Mouse (Mus musculus): ENCODE measurements around the gene Ube3b. TPM values are rescaled to one million over a fixed set of nuclear protein-coding genes. Genes with fewer than 3 reads are reported as not detected.
A peak's percentile ranks its signal among the peaks of the same experiment; 100 is the strongest.

The Ube3b gene
- polyA plus RNA-seq, 1 experiment from 2014 or later: 51.5 TPM

DNA sequence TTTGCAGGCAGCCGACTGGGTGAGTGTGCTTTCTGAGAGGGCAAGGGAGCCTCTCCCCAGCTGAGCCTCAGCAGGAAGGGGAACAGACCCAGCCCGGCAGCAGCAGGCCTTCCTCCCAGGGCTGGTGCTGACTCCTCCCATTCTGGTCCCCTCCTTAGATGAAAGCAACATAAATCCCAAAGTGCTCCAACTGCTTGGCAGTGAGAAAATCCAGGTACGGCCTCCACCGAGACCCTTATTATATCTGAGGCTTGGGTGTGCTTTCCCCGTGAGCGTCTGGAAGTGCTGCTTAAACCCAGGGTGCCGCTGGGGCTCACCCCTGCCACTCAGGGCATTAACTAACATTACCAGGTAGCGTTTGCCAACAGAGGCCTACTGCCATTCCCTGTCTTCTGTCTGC lies 20.8 kb upstream of the Ube3b start:
- H3K9me3 ChIP-seq (ENCODE audit: low read length): no peaks in the 10 kb centered on the region
- H3K36me3 ChIP-seq (ENCODE audit: insufficient read depth, low read length): peaks cover 35% of the 10 kb centered on the region
- H3K27me3 ChIP-seq (ENCODE audit: insufficient read depth, low read length): no peaks in the 10 kb centered on the region
- no peak overlapping the region for H3K9ac ChIP-seq (replicated peaks; ENCODE audit: low read length)
- H3K27ac ChIP-seq (ENCODE audit: low read length): no peak overlapping the region
- peaks cover 4% of the 10 kb centered on the region; the same call in 1 of the 2 replicates for H3K4me1 ChIP-seq (ENCODE audit: insufficient read depth, low read length)
- 61% methylated on average over 8 of the region's 8 CpGs for WGBS
- H3K4me3 ChIP-seq (ENCODE audit: low read length): no peak overlapping the region
- H3K4me2 ChIP-seq (replicated peaks; ENCODE audit: low read depth, low read length): no peak overlapping the region
- no peak for ATAC-seq (ENCODE audit: low FRiP score, low TSS enrichment)

DNA sequence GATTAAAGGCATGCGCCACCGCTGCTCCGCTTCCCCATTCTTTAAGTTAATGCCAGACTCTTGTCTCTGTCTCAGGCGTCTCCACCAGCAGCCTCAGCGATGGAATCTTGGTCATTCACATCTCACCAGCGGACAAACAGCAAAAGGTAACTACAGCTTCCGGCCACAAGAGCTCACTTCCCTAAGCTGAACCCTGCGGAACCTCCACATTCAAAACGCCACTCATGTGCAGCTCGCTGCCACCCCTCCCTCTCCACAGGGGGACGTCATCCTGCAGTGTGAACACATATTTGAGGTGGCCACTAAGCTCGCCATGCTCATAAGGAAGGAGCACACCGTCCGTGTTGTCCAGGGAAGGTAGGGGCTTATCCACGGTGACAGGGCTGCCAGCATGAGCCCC lies 19.4 kb upstream of the Ube3b start:
- peaks cover 48% of the 10 kb centered on the region for H3K36me3 ChIP-seq (ENCODE audit: insufficient read depth, low read length)

DNA sequence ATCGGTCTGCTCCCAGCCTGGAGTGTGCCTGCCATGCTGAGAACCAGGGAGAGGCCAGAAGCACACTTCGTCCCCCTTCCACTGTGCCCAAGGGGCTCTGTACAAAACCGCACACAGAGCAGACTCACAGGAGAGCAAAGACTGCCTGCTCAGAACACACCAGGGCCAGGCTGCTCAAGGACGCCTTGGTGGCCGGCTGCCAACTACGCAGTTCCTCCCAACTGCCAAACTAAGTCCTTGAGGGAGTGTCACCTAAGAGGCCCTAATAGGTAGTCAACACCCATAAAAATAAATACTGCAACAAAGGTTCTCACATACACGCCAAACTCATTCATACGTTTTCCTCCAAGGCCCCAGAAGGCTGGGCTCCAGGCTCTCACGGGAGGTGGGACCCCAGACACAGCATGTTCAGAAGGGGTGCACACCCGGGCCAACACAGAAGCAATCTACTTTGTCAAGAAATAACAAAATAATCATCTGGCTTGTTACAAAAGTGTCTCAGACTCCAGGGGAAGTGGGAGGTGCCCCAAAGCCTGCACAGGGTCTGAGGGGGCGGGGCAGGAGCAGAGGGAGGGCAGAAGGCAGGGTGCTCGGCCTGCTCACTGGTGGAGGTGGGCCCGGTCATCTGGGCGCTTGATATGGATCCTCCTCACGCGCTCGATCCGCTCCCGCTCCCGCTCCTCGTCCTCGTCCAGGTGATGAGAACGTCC lies 15.2 kb upstream of the Ube3b start:
- H3K27ac ChIP-seq (ENCODE audit: low read length): no peak overlapping the region; the same call in 1 of the 2 replicates
- no peaks in the 10 kb centered on the region for H3K27me3 ChIP-seq (ENCODE audit: insufficient read depth, low read length)
- H3K4me2 ChIP-seq (replicated peaks; ENCODE audit: low read depth, low read length): no peak overlapping the region
- no peak for ATAC-seq (ENCODE audit: low FRiP score, low TSS enrichment)
- H3K9ac ChIP-seq (replicated peaks; ENCODE audit: low read length): no peak overlapping the region
- H3K4me3 ChIP-seq (ENCODE audit: low read length): no peak overlapping the region
- no peaks in the 10 kb centered on the region for H3K9me3 ChIP-seq (ENCODE audit: low read length)
- H3K36me3 ChIP-seq (ENCODE audit: insufficient read depth, low read length): peaks cover 77% of the 10 kb centered on the region
- peaks cover 13% of the 10 kb centered on the region for H3K4me1 ChIP-seq (ENCODE audit: insufficient read depth, low read length)
- whole genome bisulfite sequencing: 74% methylated on average over 23 of the region's 23 CpGs

More for the DNA sequence above, 19.4 kb upstream of the Ube3b start:
- no peak overlapping the region for H3K9ac ChIP-seq (replicated peaks; ENCODE audit: low read length)
- no peak overlapping the region for H3K4me2 ChIP-seq (replicated peaks; ENCODE audit: low read depth, low read length)
- H3K9me3 ChIP-seq (ENCODE audit: low read length): no peaks in the 10 kb centered on the region
- 87% methylated on average over 15 of the region's 15 CpGs for WGBS
- H3K4me1 ChIP-seq (ENCODE audit: insufficient read depth, low read length): peaks cover 4% of the 10 kb centered on the region; the same call in 1 of the 2 replicates
- H3K27me3 ChIP-seq (ENCODE audit: insufficient read depth, low read length): no peaks in the 10 kb centered on the region
- no peak overlapping the region for H3K27ac ChIP-seq (ENCODE audit: low read length)
- H3K4me3 ChIP-seq (ENCODE audit: low read length): no peak overlapping the region
- no peak for ATAC-seq (ENCODE audit: low FRiP score, low TSS enrichment)

DNA sequence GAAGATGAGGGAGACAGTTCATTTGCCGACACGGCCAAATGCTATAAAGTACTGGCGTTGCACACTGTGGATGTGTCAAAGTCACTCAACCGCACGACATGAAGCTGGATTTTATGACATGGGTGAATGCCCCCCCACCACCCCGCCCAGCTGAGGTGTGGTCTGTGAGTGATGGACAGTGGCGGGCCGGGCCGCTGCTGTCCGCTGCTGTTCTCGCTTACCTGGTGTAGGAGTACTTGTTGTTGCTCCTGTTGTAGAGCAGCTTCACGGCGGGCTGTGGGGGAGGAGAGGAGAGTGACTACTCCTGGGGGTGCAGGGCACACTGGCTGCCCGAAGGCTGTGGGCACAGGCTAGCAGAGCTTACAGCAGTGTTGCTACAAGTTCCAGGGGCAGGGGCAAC lies 12.3 kb upstream of the Ube3b start:
- Histone ChIP-seq H3K4me3 (ENCODE audit: low read length) (no peak overlapping the region), H3K27me3 (ENCODE audit: insufficient read depth, low read length) (no peaks in the 10 kb centered on the region), H3K36me3 (ENCODE audit: insufficient read depth, low read length) (peaks cover 62% of the 10 kb centered on the region), H3K9ac (replicated peaks; ENCODE audit: low read length) (no peak overlapping the region), H3K4me1 (ENCODE audit: insufficient read depth, low read length) (peaks cover 40% of the 10 kb centered on the region), H3K9me3 (ENCODE audit: low read length) (no peaks in the 10 kb centered on the region), H3K27ac (ENCODE audit: low read length) (no peak overlapping the region), H3K4me2 (replicated peaks; ENCODE audit: low read depth, low read length) (no peak overlapping the region)
- ATAC-seq (ENCODE audit: low FRiP score, low TSS enrichment): no peak
- WGBS: 33% methylated on average over 14 of the region's 14 CpGs

DNA sequence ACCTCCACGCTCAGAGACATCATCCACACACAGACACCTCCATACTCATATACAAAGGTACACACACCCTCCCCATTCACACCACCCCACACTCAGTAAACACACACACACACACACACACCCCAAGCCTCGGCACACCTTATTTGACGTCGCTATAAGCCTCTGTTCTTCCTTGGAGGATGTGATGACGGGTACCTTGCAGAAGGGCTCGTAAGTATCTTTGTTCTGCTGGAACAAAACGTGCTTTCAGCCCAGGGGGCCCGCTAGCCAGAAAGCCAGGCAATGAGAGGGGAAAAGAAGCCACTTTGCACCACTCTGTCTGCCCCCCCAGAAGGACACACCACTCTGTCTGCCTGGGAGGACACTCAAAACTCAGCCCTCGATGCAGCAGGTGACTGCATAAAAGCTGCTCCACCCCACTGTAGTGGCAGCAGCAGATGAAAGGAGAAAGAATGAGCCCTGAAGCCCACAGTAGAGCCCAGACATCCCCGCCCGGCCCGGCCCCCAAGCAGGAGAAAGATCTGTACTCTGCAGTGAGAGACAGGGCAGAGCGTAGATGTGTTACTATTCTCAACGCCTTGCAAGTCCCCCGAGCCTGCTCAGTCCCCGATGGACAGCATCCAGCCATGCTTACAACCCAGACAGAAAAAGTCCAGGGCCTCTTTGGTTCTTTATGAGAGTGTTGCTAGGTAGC lies 11.5 kb upstream of the Ube3b start:
- peak overlapping the region; percentile 88; the same call in 1 of the 2 replicates for H3K27ac ChIP-seq (ENCODE audit: low read length)
- no peaks in the 10 kb centered on the region for H3K9me3 ChIP-seq (ENCODE audit: low read length)
- WGBS: 87% methylated on average over 16 of the region's 16 CpGs
- peaks cover 62% of the 10 kb centered on the region for H3K36me3 ChIP-seq (ENCODE audit: insufficient read depth, low read length)
- no peak overlapping the region for H3K4me3 ChIP-seq (ENCODE audit: low read length)
- H3K4me1 ChIP-seq (ENCODE audit: insufficient read depth, low read length): peaks cover 48% of the 10 kb centered on the region
- ATAC-seq (ENCODE audit: low FRiP score, low TSS enrichment): no peak
- no peak overlapping the region for H3K9ac ChIP-seq (replicated peaks; ENCODE audit: low read length)
- H3K27me3 ChIP-seq (ENCODE audit: insufficient read depth, low read length): no peaks in the 10 kb centered on the region
- H3K4me2 ChIP-seq (replicated peaks; ENCODE audit: low read depth, low read length): no peak overlapping the region

DNA sequence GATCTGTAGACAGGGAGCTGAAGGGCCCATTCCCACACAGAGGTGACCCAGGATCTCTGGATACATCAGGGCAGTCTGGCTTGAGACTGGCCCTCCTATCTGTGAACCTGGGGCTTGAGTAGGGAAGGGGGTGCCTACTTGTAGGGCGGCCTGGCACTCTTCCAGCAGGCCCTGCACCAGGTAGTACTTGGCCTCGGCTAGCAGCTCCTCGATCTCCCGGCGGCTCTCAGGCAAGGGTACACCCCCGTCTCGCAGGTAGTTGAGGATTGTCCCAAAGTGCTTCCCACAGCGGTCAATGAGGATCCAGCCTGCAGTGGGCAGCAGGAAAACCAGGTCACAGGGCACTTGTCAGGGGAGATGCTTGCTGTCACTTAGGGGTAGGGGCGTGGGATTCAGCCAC lies 10.5 kb upstream of the Ube3b start:
- Histone ChIP-seq H3K4me1 (ENCODE audit: insufficient read depth, low read length) (peaks cover 55% of the 10 kb centered on the region), H3K4me2 (replicated peaks; ENCODE audit: low read depth, low read length) (no peak overlapping the region), H3K9me3 (ENCODE audit: low read length) (no peaks in the 10 kb centered on the region), H3K27me3 (ENCODE audit: insufficient read depth, low read length) (no peaks in the 10 kb centered on the region), H3K36me3 (ENCODE audit: insufficient read depth, low read length) (peaks cover 61% of the 10 kb centered on the region), H3K9ac (replicated peaks; ENCODE audit: low read length) (0 out of 2 replicates have a peak overlapping the region, but pooled peaks have one; percentile 28), H3K4me3 (ENCODE audit: low read length) (no peak overlapping the region), H3K27ac (ENCODE audit: low read length) (peak overlapping the region; percentile 88)
- 66% methylated on average over 9 of the region's 9 CpGs for WGBS
- ATAC-seq (ENCODE audit: low FRiP score, low TSS enrichment): no peak

DNA sequence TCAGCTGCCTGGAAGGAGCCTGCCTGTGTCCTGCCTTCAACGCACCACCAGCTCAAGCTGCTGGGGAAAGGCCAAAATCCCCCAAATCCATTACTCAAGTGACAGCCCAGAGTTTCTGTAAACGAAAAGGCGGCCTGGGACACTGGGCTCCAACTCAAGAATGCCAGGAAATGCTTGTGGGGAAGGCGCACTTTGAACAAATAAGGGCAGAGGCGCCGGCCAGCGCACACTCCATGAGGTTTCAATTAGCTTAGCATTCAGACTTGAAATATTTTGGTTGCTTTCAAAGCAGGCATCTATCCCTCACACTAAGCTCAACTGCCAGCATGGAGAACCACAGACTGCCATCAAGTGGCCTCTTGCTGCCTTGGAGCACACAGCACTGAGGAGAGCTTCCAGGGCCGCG lies 10.0 kb upstream of the Ube3b start:
- Histone ChIP-seq H3K9me3 (ENCODE audit: low read length) (no peaks in the 10 kb centered on the region), H3K4me1 (ENCODE audit: insufficient read depth, low read length) (peaks cover 58% of the 10 kb centered on the region), H3K27ac (ENCODE audit: low read length) (peak overlapping the region; percentile 88), H3K36me3 (ENCODE audit: insufficient read depth, low read length) (peaks cover 58% of the 10 kb centered on the region), H3K9ac (replicated peaks; ENCODE audit: low read length) (peak overlapping the region; percentile 40; the same call in 1 of the 2 replicates), H3K27me3 (ENCODE audit: insufficient read depth, low read length) (no peaks in the 10 kb centered on the region), H3K4me2 (replicated peaks; ENCODE audit: low read depth, low read length) (no peak overlapping the region; the same call in 1 of the 2 replicates), H3K4me3 (ENCODE audit: low read length) (no peak overlapping the region)
- WGBS: 51% methylated on average over 9 of the region's 9 CpGs
- ATAC-seq (ENCODE audit: low FRiP score, low TSS enrichment): peak; percentile 32

DNA sequence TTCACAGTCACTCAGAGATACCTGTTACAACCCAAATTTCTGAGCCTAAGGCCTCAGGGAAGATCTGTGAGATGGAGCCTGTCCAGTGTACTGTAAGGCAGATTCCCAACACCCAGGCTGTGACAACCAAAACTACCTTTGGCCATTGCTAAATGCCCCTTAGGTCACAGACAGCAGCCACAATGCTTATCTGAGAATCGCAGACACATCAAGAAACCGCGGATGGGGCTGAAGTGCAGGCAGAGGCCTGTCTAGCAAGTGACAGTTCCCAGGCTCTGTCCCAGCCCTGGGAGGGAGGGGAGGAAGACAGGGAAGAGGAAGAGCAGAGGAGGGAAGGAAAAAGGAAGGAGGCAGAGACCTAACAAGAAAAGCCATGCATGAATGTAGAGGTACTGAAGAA lies 9.1 kb upstream of the Ube3b start:
- no peaks in the 10 kb centered on the region for H3K27me3 ChIP-seq (ENCODE audit: insufficient read depth, low read length)
- H3K9ac ChIP-seq (replicated peaks; ENCODE audit: low read length): no peak overlapping the region; the same call in 1 of the 2 replicates
- peaks cover 62% of the 10 kb centered on the region for H3K4me1 ChIP-seq (ENCODE audit: insufficient read depth, low read length)
- H3K9me3 ChIP-seq (ENCODE audit: low read length): no peaks in the 10 kb centered on the region
- 39% methylated on average over 3 of the region's 3 CpGs for WGBS
- no peak overlapping the region for H3K4me3 ChIP-seq (ENCODE audit: low read length)
- H3K4me2 ChIP-seq (replicated peaks; ENCODE audit: low read depth, low read length): no peak overlapping the region; the same call in 1 of the 2 replicates
- no peak for ATAC-seq (ENCODE audit: low FRiP score, low TSS enrichment)
- peak overlapping the region; percentile 88 for H3K27ac ChIP-seq (ENCODE audit: low read length)
- H3K36me3 ChIP-seq (ENCODE audit: insufficient read depth, low read length): peaks cover 49% of the 10 kb centered on the region

DNA sequence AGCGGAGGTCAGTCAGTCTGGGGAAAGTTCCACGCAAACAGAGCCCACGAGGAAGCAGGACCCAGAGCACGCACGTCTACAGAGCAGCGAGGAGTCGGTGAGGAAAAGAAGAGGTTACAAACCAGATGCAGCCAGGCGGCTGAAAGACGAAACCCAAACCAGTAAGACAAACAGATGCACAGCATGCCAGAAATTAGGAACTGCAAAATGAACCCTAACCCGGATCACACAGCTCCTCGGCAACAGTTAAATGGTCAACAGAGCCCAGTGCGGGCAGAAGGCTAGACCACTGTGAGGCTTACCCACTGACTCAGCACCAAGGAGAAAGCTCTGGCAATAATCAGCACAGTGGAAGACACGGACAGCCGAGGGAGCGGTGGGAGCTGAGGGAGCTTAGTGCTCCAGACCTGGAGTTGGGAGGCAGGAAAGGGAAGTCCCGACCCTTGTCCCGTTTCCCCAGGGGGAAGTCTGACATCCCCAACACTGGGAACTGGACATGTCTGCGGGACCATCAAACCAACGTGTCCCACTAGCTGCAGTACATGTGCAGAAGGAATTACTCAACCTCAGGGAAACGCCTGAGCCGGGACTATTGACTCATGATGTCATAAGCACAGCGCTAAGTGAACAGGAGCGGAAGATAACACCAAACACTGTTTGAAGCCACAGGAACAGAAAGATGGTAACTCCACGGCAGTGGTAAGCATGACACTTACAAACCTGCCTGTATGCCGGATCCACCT lies 8.5 kb upstream of the Ube3b start:
- Histone ChIP-seq H3K27me3 (ENCODE audit: insufficient read depth, low read length) (no peaks in the 10 kb centered on the region), H3K9me3 (ENCODE audit: low read length) (no peaks in the 10 kb centered on the region), H3K9ac (replicated peaks; ENCODE audit: low read length) (peak overlapping the region; percentile 23; the same call in 1 of the 2 replicates), H3K4me3 (ENCODE audit: low read length) (no peak overlapping the region), H3K4me2 (replicated peaks; ENCODE audit: low read depth, low read length) (no peak overlapping the region; the same call in 1 of the 2 replicates), H3K4me1 (ENCODE audit: insufficient read depth, low read length) (peaks cover 68% of the 10 kb centered on the region), H3K27ac (ENCODE audit: low read length) (peak overlapping the region; percentile 88), H3K36me3 (ENCODE audit: insufficient read depth, low read length) (peaks cover 44% of the 10 kb centered on the region)
- ATAC-seq (ENCODE audit: low FRiP score, low TSS enrichment): no peak
- WGBS: 45% methylated on average over 25 of the region's 25 CpGs

All from kidney, embryonic 16.5 days (tissue).